Mouse (Mus musculus) neural tube, embryonic 12.5 days (tissue): ENCODE results near the gene Chat. TPM values are rescaled to one million over a fixed set of nuclear protein-coding genes. Genes with fewer than 3 reads are reported as not detected.

Source experiments
- ATAC-seq: fragments of 200-750 bp; cut with Nextera tagmentation; 2 replicates; pipeline ENCODE4 v1.8.0; 2017; ENCODE audit warnings: low read depth, mild to moderate bottlenecking, moderate TSS enrichment, moderate library complexity; ENCODE audit not compliant: low FRiP score
- H3K27ac ChIP-seq: fragments of 300-500 bp; sonication (generic); 2 replicates; pipeline ENCODE4 v1.5.1; 2016
- H3K27me3 ChIP-seq: fragments of 300-500 bp; sonication (generic); replicated peaks from 2 replicates; pipeline ENCODE4 v1.6.1; 2016; ENCODE audit warnings: mild to moderate bottlenecking
- H3K36me3 ChIP-seq: fragments of 300-500 bp; sonication (generic); 2 replicates; pipeline ENCODE4 v1.6.1; 2016; ENCODE audit warnings: mild to moderate bottlenecking
- H3K4me1 ChIP-seq: fragments of 300-500 bp; sonication (generic); 2 replicates; pipeline ENCODE4 v1.6.1; 2016
- H3K4me2 ChIP-seq: fragments of 300-500 bp; sonication (generic); replicated peaks from 2 replicates; pipeline ENCODE4 v1.6.1; 2016; ENCODE audit warnings: mild to moderate bottlenecking
- H3K4me3 ChIP-seq: fragments of 300-500 bp; sonication (generic); 2 replicates; pipeline ENCODE4 v1.5.1; 2016
- H3K9ac ChIP-seq: fragments of 300-500 bp; sonication (generic); 2 replicates; pipeline ENCODE4 v1.6.1; 2016; ENCODE audit warnings: mild to moderate bottlenecking
- H3K9me3 ChIP-seq: fragments of 300-500 bp; sonication (generic); 2 replicates; pipeline ENCODE4 v1.6.1; 2016; ENCODE audit warnings: mild to moderate bottlenecking
- WGBS: fragments of 180-500 bp; shearing (Covaris S2); methylation state at CpG from one replicate; pipeline ENCODE4 v1.1.7; 2016; 5-methylcytosine and 5-hydroxymethylcytosine counted together
- polyA plus RNA-seq: library from polyadenylated mRNA; unstranded; fragments of >200 nt; fragmentation: Nextera tagmentation; extraction: Ambion mirVana; gene quantifications from 2 replicates; pipeline ENCODE4 v1.2.1, GENCODE M21; 2016

Gene Chat
- polyA plus RNA-seq, 1 experiment from 2014 or later: 4.4 TPM

- no peak for ATAC-seq
- peaks cover 5% of the 10 kb centered on the region; the same call in 1 of the 2 replicates for H3K4me1 ChIP-seq
- H3K27ac ChIP-seq: no peak overlapping the region
- H3K4me2 ChIP-seq: no peak overlapping the region
- H3K9me3 ChIP-seq: no peaks in the 10 kb centered on the region
- peaks cover 12% of the 10 kb centered on the region for H3K27me3 ChIP-seq
- WGBS: 28% methylated on average over 3 of the region's 3 CpGs
- H3K36me3 ChIP-seq: no peaks in the 10 kb centered on the region
- H3K4me3 ChIP-seq: no peak overlapping the region
- no peak overlapping the region for H3K9ac ChIP-seq
These were observed 85.7 kb downstream of the Chat start for GRCm38 (mm10) chr14:32380099-32380480.

- Histone ChIP-seq H3K36me3 (no peaks in the 10 kb centered on the region), H3K9me3 (no peaks in the 10 kb centered on the region), H3K4me2 (peak overlapping the region; percentile 33; the same call in 1 of the 2 replicates), H3K27me3 (peaks cover 12% of the 10 kb centered on the region), H3K27ac (no peak overlapping the region), H3K4me3 (no peak overlapping the region), H3K9ac (no peak overlapping the region), H3K4me1 (peaks cover 5% of the 10 kb centered on the region; the same call in 1 of the 2 replicates)
- no peak for ATAC-seq
- WGBS: 5% methylated on average over 22 of the region's 22 CpGs
These were observed 86.2 kb downstream of the Chat start for GRCm38 (mm10) chr14:32379395-32380098.

- Histone ChIP-seq H3K9ac (no peak overlapping the region), H3K36me3 (no peaks in the 10 kb centered on the region), H3K4me3 (no peak overlapping the region), H3K4me2 (no peak overlapping the region), H3K9me3 (no peaks in the 10 kb centered on the region), H3K4me1 (no peaks in the 10 kb centered on the region), H3K27me3 (no peaks in the 10 kb centered on the region), H3K27ac (no peak overlapping the region)
- ATAC-seq: no peak
- 79% methylated on average over 2 of the region's 2 CpGs for WGBS
These were observed 93.3 kb downstream of the Chat start for GRCm38 (mm10) chr14:32372510-32372909.

- no peak overlapping the region for H3K27ac ChIP-seq
- WGBS: 79% methylated on average over 7 of the region's 7 CpGs
- no peak overlapping the region for H3K9ac ChIP-seq
- no peaks in the 10 kb centered on the region for H3K4me1 ChIP-seq
- H3K4me2 ChIP-seq: no peak overlapping the region
- no peaks in the 10 kb centered on the region for H3K9me3 ChIP-seq
- no peak for ATAC-seq
- H3K4me3 ChIP-seq: no peak overlapping the region
- H3K36me3 ChIP-seq: no peaks in the 10 kb centered on the region
- H3K27me3 ChIP-seq: no peaks in the 10 kb centered on the region
These were observed 96.0 kb downstream of the Chat start for GRCm38 (mm10) chr14:32369756-32370155.

GRCm38 (mm10) chr14:32364359-32364758 lies 101.4 kb downstream of the Chat start:
- no peak overlapping the region for H3K27ac ChIP-seq
- H3K4me3 ChIP-seq: no peak overlapping the region
- no peak overlapping the region for H3K9ac ChIP-seq
- H3K9me3 ChIP-seq: 0 out of 2 replicates have a peak, but pooled peaks cover under 1% of the 10 kb centered on the region
- WGBS: 69% methylated on average over 7 of the region's 7 CpGs
- H3K4me2 ChIP-seq: no peak overlapping the region
- no peaks in the 10 kb centered on the region for H3K4me1 ChIP-seq
- H3K27me3 ChIP-seq: no peaks in the 10 kb centered on the region
- H3K36me3 ChIP-seq: no peaks in the 10 kb centered on the region
- no peak for ATAC-seq

Other genes starting within 250 kb of the Chat start
- 17.9 and 19.7 TPM in 2 replicates for gene Ogdhl, start 144.0 kb downstream of the Chat start, polyA plus RNA-seq
- not detected in 2 replicates for gene 1700024G13Rik, start 77.6 kb downstream of the Chat start, polyA plus RNA-seq
- 30.0 and 33.1 TPM in 2 replicates for gene Slc18a3, start 1.1 kb downstream of the Chat start, polyA plus RNA-seq
- 30.5 and 31.9 TPM in 2 replicates for gene Ercc6, start 47.5 kb upstream of the Chat start, polyA plus RNA-seq
- 33.5 and 43.7 TPM in 2 replicates for gene Prrxl1, start 133.4 kb upstream of the Chat start, polyA plus RNA-seq
- gene 3425401B19Rik, start 219.3 kb upstream of the Chat start, polyA plus RNA-seq: 0.24 and 0.32 TPM in 2 replicates